Mouse (Mus musculus): ENCODE results near the gene Fosb.

Gene Fosb

GRCm38 (mm10) chr7:19331910-19332309 is 22.1 kb upstream of the Fosb start:
- DNase-seq (ENCODE audit: low spot score in 2 of 2): no peak

- DNase-seq (ENCODE audit: low spot score in 2 of 2): peak in 1 of 2 experiments; percentile 38
Observed at GRCm38 (mm10) chr7:19328425-19328824, 18.6 kb upstream of the Fosb start.

GRCm38 (mm10) chr7:19327782-19328181 is 17.9 kb upstream of the Fosb start:
- no peak for DNase-seq (ENCODE audit: low spot score in 2 of 2)

- peak in 1 of 2 experiments; percentile 24 for DNase-seq (ENCODE audit: low spot score in 2 of 2)
Observed at GRCm38 (mm10) chr7:19327128-19327527, 17.3 kb upstream of the Fosb start.

GRCm38 (mm10) chr7:19326359-19326758 is 16.5 kb upstream of the Fosb start:
- DNase-seq (ENCODE audit: low spot score in 2 of 2): peak; percentile 75 to 76

GRCm38 (mm10) chr7:19325262-19326199 is 15.7 kb upstream of the Fosb start:
- DNase-seq (ENCODE audit: low spot score in 2 of 2): peak; percentile 69 to 73

GRCm38 (mm10) chr7:19324221-19324620 is 14.4 kb upstream of the Fosb start:
- DNase-seq (ENCODE audit: low spot score in 2 of 2): no peak

- DNase-seq (ENCODE audit: low spot score in 2 of 2): no peak
Observed at GRCm38 (mm10) chr7:19322489-19322888, 12.6 kb upstream of the Fosb start.

- peak; percentile 91 for DNase-seq (ENCODE audit: low spot score in 2 of 2)
Observed at GRCm38 (mm10) chr7:19321464-19321863, 11.6 kb upstream of the Fosb start.

- DNase-seq (ENCODE audit: low spot score in 2 of 2): peak; percentile 21 to 42
Observed at GRCm38 (mm10) chr7:19320637-19321036, 10.8 kb upstream of the Fosb start.

- peak; percentile 96 for DNase-seq (ENCODE audit: low spot score in 2 of 2)
Observed at GRCm38 (mm10) chr7:19319906-19320305, 10.1 kb upstream of the Fosb start.

- no peak for DNase-seq (ENCODE audit: low spot score in 2 of 2)
Observed at GRCm38 (mm10) chr7:19319458-19319857, 9.6 kb upstream of the Fosb start.

- peak in 1 of 2 experiments; percentile 44 for DNase-seq (ENCODE audit: low spot score in 2 of 2)
Observed at GRCm38 (mm10) chr7:19318676-19319075, 8.8 kb upstream of the Fosb start.

GRCm38 (mm10) chr7:19318201-19318600 is 8.3 kb upstream of the Fosb start:
- DNase-seq (ENCODE audit: low spot score in 2 of 2): no peak

- DNase-seq (ENCODE audit: low spot score in 2 of 2): peak; percentile 56 to 59
Observed at GRCm38 (mm10) chr7:19316451-19317161, 6.8 kb upstream of the Fosb start.

GRCm38 (mm10) chr7:19314033-19314432 is 4.2 kb upstream of the Fosb start:
- DNase-seq (ENCODE audit: low spot score in 2 of 2): no peak

GRCm38 (mm10) chr7:19311991-19312390 is 2.1 kb upstream of the Fosb start:
- DNase-seq (ENCODE audit: low spot score in 2 of 2): no peak

- no peak for DNase-seq (ENCODE audit: low spot score in 2 of 2)
Observed at GRCm38 (mm10) chr7:19309278-19309883, 470 bp downstream of the Fosb start.

- peak; percentile 91 for DNase-seq (ENCODE audit: low spot score in 2 of 2)
Observed at GRCm38 (mm10) chr7:19308454-19309277, 1.2 kb downstream of the Fosb start.

GRCm38 (mm10) chr7:19307739-19308453 is 2.0 kb downstream of the Fosb start:
- DNase-seq (ENCODE audit: low spot score in 2 of 2): peak in 1 of 2 experiments; percentile 46
